Mouse (Mus musculus): ENCODE results near the gene Vmn2r93.

DNA sequence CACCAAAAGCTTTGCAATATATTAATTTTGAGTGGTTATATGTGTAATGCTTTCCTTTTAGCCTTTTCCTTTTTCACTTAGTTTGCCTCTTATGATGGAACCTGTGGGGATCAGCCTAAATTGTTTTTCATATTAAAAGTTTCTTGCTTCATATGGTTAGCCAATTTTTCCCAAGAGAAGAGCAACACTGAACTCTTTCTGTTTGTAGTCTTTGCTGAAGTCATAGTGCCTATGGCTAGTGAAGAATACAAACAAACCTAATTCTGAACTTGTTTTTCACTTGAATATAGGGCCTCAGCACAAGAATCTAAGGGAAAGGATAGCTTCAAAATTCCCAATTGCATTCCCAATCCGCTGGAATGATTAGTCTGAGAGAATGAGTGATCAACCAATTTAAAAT, at the start of gene Vmn2r93:
- no peak for TF ChIP-seq CTCF (conservative IDR thresholded peaks at IDR 0.05; ENCODE audit: insufficient read depth, insufficient read length, low read depth, low read length)
- TF ChIP-seq POLR2A (IDR thresholded peaks at IDR 0.05; ENCODE audit: low read depth, low read length) = no peak

Measured in kidney, adult 2 months (tissue).